Mouse (Mus musculus): ENCODE data around the gene Exoc4. TPM values are rescaled to one million over a fixed set of nuclear protein-coding genes. Genes with fewer than 3 reads are reported as not detected.

Gene Exoc4
- polyA plus RNA-seq, 1 experiment from 2014 or later: 18.1 TPM

DNA sequence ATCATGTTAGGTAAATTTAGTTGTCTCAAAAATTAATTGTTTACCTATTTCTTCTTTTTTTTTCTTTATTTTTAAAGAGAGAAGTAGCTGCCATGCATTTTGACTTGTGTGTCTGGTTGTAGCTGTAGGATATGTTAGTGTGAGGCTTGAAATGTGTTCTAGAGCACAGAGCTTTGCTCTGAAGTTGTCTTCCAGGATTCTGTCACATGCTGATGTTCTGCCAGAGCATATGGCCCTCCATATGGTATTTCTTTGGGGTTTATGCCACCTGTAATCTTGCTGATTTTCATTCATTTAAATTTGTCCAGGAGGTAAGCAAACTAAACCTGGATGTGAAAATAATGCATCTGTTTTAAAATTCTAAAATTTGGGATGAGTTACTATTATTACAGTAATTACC, 258.2 kb downstream of the Exoc4 start:
- H3K36me3 ChIP-seq (ENCODE audit: insufficient read depth, low read length): no peaks in the 10 kb centered on the region
- no peaks in the 10 kb centered on the region for H3K27me3 ChIP-seq (ENCODE audit: insufficient read depth, low read length)
- DNase-seq (ENCODE audit: low spot score) (no peak), ATAC-seq (replicated peaks; ENCODE audit: low FRiP score, low read depth) (no peak)
- H3K9me3 ChIP-seq (replicated peaks; ENCODE audit: low read length): no peaks in the 10 kb centered on the region
- no peak overlapping the region for H3K9ac ChIP-seq (ENCODE audit: low read depth, low read length)
- H3K4me1 ChIP-seq (replicated peaks; ENCODE audit: insufficient read depth, low read length): no peaks in the 10 kb centered on the region
- no peak for TF ChIP-seq CTCF (IDR thresholded peaks at IDR 0.05; ENCODE audit: low read depth)
- H3K27ac ChIP-seq: no peak overlapping the region
- H3K4me2 ChIP-seq (ENCODE audit: low read length): no peak overlapping the region
- H3K4me3 ChIP-seq (replicated peaks; ENCODE audit: low read depth, low read length): no peak overlapping the region

DNA sequence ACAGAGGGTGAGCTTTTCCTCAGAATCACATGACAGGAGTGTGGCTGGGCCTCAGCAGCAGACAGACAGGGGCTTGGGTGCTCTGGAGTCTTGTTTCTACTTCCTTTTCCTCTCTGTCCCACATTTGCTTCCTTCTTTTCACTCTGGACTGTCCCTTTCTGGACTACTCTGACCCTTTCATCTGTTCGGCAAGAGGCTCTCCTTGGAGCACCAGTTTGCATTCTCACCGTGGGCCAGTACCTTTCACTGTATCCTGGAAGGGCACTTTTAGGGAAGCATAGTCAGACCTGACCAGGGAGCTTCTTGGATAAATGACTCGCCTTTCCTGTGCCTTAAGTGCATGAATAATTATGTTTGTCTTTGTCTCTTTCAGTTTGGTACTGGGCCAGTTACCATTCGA, 266.5 kb downstream of the Exoc4 start:
- H3K4me1 ChIP-seq (replicated peaks; ENCODE audit: insufficient read depth, low read length): no peaks in the 10 kb centered on the region
- H3K27ac ChIP-seq: no peak overlapping the region
- H3K36me3 ChIP-seq (ENCODE audit: insufficient read depth, low read length): no peaks in the 10 kb centered on the region
- no peak overlapping the region for H3K4me3 ChIP-seq (replicated peaks; ENCODE audit: low read depth, low read length)
- WGBS: 42% methylated on average over 4 of the region's 4 CpGs
- H3K27me3 ChIP-seq (ENCODE audit: insufficient read depth, low read length): no peaks in the 10 kb centered on the region
- H3K4me2 ChIP-seq (ENCODE audit: low read length): no peak overlapping the region
- H3K9ac ChIP-seq (ENCODE audit: low read depth, low read length): no peak overlapping the region
- TF ChIP-seq CTCF (IDR thresholded peaks at IDR 0.05; ENCODE audit: low read depth): no peak
- DNase-seq (ENCODE audit: low spot score) (peak; percentile 7), ATAC-seq (replicated peaks; ENCODE audit: low FRiP score, low read depth) (no peak)
- H3K9me3 ChIP-seq (replicated peaks; ENCODE audit: low read length): no peaks in the 10 kb centered on the region

DNA sequence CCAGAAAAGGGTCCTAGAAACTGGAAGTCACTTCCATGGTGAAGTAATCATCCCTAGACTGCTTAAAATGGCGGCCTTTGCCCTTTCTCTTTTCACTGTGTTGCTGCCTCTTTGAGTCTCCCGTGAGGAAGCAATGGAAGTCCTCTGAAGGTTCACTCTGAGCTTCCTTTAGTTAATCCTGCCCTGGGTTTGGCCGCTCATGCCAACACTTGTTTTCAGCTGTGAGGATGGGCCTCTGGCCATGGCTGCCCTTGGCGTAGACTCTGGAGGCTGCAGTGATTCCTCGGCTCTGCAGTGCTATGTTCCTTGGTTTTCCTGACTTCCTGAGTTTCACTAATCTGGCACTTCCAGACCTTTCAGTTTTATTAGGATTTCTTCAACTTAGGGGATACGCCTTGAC, 267.9 kb downstream of the Exoc4 start:
- no peak for DNase-seq (ENCODE audit: low spot score)
- no peak for TF ChIP-seq CTCF (IDR thresholded peaks at IDR 0.05; ENCODE audit: low read depth)
- Histone ChIP-seq H3K4me2 (ENCODE audit: low read length) (no peak overlapping the region), H3K27ac (no peak overlapping the region), H3K4me1 (replicated peaks; ENCODE audit: insufficient read depth, low read length) (no peaks in the 10 kb centered on the region), H3K36me3 (ENCODE audit: insufficient read depth, low read length) (no peaks in the 10 kb centered on the region), H3K27me3 (ENCODE audit: insufficient read depth, low read length) (no peaks in the 10 kb centered on the region), H3K9ac (ENCODE audit: low read depth, low read length) (no peak overlapping the region), H3K9me3 (replicated peaks; ENCODE audit: low read length) (no peaks in the 10 kb centered on the region), H3K4me3 (replicated peaks; ENCODE audit: low read depth, low read length) (no peak overlapping the region)
- 89% methylated on average over 6 of the region's 6 CpGs for WGBS
- no peak for ATAC-seq (replicated peaks; ENCODE audit: low FRiP score, low read depth)

DNA sequence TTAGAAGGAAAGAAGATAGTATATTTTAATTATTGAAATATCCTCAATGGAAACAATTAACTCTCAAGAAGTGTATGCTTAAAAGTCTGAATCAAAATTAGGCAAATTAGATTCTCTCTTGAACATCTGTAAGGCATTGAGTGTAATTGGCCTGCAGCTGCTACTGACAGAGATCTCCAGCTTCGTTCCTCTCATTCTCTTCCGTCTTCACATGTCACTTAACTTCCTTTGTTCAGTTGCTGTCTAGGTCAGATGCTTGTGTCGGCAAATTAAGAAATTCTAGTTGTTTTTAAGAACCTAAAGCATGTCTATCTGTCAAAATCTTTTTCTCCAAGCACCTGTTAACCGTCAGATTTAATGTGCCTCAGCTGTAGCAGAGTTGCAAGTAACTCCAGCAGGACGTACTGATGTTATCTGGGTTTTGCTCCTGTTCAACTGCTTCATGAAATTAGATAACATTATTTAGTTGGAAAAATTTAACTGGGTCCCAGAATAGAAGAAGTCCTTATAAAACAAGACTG, 269.1 kb downstream of the Exoc4 start:
- TF ChIP-seq CTCF (IDR thresholded peaks at IDR 0.05; ENCODE audit: low read depth): no peak
- no peak for ATAC-seq (replicated peaks; ENCODE audit: low FRiP score, low read depth)
- H3K9me3 ChIP-seq (replicated peaks; ENCODE audit: low read length): no peaks in the 10 kb centered on the region
- 19% methylated on average over 5 of the region's 5 CpGs for WGBS
- no peak overlapping the region for H3K27ac ChIP-seq
- H3K36me3 ChIP-seq (ENCODE audit: insufficient read depth, low read length): no peaks in the 10 kb centered on the region
- H3K27me3 ChIP-seq (ENCODE audit: insufficient read depth, low read length): no peaks in the 10 kb centered on the region
- no peak overlapping the region for H3K4me3 ChIP-seq (replicated peaks; ENCODE audit: low read depth, low read length)
- H3K4me1 ChIP-seq (replicated peaks; ENCODE audit: insufficient read depth, low read length): no peaks in the 10 kb centered on the region
- peak; percentile 27 for DNase-seq (ENCODE audit: low spot score)
- no peak overlapping the region for H3K4me2 ChIP-seq (ENCODE audit: low read length)
- no peak overlapping the region for H3K9ac ChIP-seq (ENCODE audit: low read depth, low read length)

DNA sequence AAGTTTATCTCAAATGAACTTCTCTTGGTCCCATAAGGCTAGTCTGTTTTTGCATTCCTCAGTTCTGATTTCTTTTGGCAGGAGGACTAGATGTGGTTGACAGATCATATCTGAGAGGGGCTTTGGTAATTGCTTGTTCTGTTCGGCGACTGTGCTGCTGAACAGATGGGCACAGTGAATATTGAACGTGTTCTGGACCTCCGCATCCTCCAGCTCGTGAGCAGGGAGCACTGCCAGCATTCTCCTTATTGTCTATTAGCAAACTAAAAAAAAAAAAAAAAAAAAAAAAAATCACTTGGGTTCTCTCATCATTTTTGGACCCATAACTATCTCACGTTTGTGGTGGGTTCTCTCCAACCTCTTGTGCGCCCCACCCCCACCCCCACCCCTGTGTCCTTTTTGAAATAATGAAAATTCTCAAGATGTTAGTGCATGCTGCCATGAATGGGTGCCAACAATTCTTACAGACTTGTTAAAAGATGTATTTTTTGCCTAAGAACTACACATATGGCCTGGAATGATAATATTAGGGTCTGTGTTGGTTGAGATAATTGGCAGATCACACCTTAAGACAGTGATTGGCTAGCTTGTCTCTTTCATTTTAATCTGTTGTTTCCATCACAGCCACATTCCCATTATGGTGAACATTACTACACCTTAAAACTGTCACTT, 276.9 kb downstream of the Exoc4 start:
- no peak for TF ChIP-seq CTCF (IDR thresholded peaks at IDR 0.05; ENCODE audit: low read depth)
- no peaks in the 10 kb centered on the region for H3K36me3 ChIP-seq (ENCODE audit: insufficient read depth, low read length)
- WGBS: 91% methylated on average over 7 of the region's 7 CpGs
- no peaks in the 10 kb centered on the region for H3K4me1 ChIP-seq (replicated peaks; ENCODE audit: insufficient read depth, low read length)
- no peak overlapping the region for H3K4me3 ChIP-seq (replicated peaks; ENCODE audit: low read depth, low read length)
- H3K4me2 ChIP-seq (ENCODE audit: low read length): no peak overlapping the region
- ATAC-seq (replicated peaks; ENCODE audit: low FRiP score, low read depth): no peak
- DNase-seq (ENCODE audit: low spot score): no peak
- H3K27ac ChIP-seq: no peak overlapping the region
- H3K9ac ChIP-seq (ENCODE audit: low read depth, low read length): no peak overlapping the region
- no peaks in the 10 kb centered on the region for H3K27me3 ChIP-seq (ENCODE audit: insufficient read depth, low read length)
- no peaks in the 10 kb centered on the region for H3K9me3 ChIP-seq (replicated peaks; ENCODE audit: low read length)

DNA sequence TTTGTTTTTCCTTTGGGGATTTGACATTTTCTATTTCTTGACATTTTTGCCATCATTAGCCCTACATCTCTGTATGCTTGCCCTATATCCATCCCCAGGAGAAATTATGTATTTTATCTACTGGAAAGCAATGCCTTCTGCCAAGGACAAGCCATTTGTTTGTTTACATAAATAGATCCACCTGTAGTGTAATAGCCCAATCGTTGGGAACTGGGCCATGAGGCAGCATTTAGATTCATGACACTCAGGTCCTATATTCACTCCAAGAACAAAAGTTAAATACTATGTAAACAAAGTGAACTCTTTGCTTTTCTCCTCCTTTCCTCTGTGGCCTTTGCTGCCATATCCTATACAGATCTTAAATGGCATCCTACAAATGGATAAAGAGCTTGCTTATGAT, 291.5 kb downstream of the Exoc4 start:
- no peaks in the 10 kb centered on the region for H3K9me3 ChIP-seq (replicated peaks; ENCODE audit: low read length)
- H3K27me3 ChIP-seq (ENCODE audit: insufficient read depth, low read length): no peaks in the 10 kb centered on the region
- H3K4me2 ChIP-seq (ENCODE audit: low read length): no peak overlapping the region
- WGBS: 64% methylated on average over 1 of the region's 1 CpGs
- H3K27ac ChIP-seq: no peak overlapping the region
- H3K4me3 ChIP-seq (replicated peaks; ENCODE audit: low read depth, low read length): no peak overlapping the region
- ATAC-seq (replicated peaks; ENCODE audit: low FRiP score, low read depth) (no peak), DNase-seq (ENCODE audit: low spot score) (no peak)
- H3K9ac ChIP-seq (ENCODE audit: low read depth, low read length): no peak overlapping the region
- H3K4me1 ChIP-seq (replicated peaks; ENCODE audit: insufficient read depth, low read length): no peaks in the 10 kb centered on the region
- no peaks in the 10 kb centered on the region for H3K36me3 ChIP-seq (ENCODE audit: insufficient read depth, low read length)
- TF ChIP-seq CTCF (IDR thresholded peaks at IDR 0.05; ENCODE audit: low read depth): no peak

DNA sequence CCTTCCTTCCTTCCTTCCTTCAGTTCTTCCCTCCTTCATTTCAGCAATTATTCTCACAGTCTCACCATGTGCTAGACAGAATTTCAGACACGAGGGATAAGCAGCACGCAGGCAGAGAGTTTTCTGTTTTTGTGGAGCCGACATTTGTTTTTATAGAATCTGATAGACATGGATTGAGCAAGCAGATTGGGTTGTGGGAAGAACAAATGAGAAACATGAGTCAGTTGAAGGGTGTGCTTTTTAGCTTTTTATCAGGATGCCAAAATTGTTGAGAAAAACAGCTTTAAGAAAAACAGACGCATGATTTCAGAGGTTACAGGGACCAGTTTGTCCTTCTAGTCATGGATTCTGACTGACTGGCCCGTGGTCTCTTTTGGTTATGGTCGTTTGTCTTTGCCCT, 293.8 kb downstream of the Exoc4 start:
- TF ChIP-seq CTCF (IDR thresholded peaks at IDR 0.05; ENCODE audit: low read depth): no peak
- no peaks in the 10 kb centered on the region for H3K27me3 ChIP-seq (ENCODE audit: insufficient read depth, low read length)
- H3K4me2 ChIP-seq (ENCODE audit: low read length): no peak overlapping the region
- H3K4me3 ChIP-seq (replicated peaks; ENCODE audit: low read depth, low read length): no peak overlapping the region
- DNase-seq (ENCODE audit: low spot score) (no peak), ATAC-seq (replicated peaks; ENCODE audit: low FRiP score, low read depth) (no peak)
- H3K9me3 ChIP-seq (replicated peaks; ENCODE audit: low read length): no peaks in the 10 kb centered on the region
- no peaks in the 10 kb centered on the region for H3K36me3 ChIP-seq (ENCODE audit: insufficient read depth, low read length)
- H3K9ac ChIP-seq (ENCODE audit: low read depth, low read length): no peak overlapping the region
- H3K27ac ChIP-seq: no peak overlapping the region
- H3K4me1 ChIP-seq (replicated peaks; ENCODE audit: insufficient read depth, low read length): no peaks in the 10 kb centered on the region
- WGBS: 80% methylated on average over 6 of the region's 6 CpGs

All from kidney, postnatal 0 days (tissue).